Mouse (Mus musculus) heart, postnatal 0 days (tissue): ENCODE measurements around the gene Hlcs.

Source experiments
- CTCF ChIP-seq: IDR thresholded peaks from 2 replicates; pipeline ENCODE4 v1.5.1; 2016; ENCODE audit warnings: antibody characterized with exemption, control low read depth, low read depth
- EP300 ChIP-seq: IDR thresholded peaks from 2 replicates; pipeline ENCODE4 v1.6.1; 2016; ENCODE audit warnings: antibody characterized with exemption, low read depth

- TF ChIP-seq CTCF = no peak
- no peak for TF ChIP-seq EP300
These were observed 234.1 kb downstream of the Hlcs start for GRCm38 (mm10) chr16:94079075-94079855.
